10 mouse cellular contexts compared by ENCODE assay signal in genomic region chr10:54059092-54059496, GRCm38 (mm10). TPM values are rescaled to one million over a fixed set of nuclear protein-coding genes. Genes with fewer than 3 reads are reported as not detected.
DNase-seq lines count a peak whose midpoint lies in the region; ATAC-seq and TF ChIP-seq lines count a peak whose summit lies in the region.
"Had no signal": no experiment of that assay in that cellular context is flagged by ENCODE, and none has a peak within 500 bp of the region (broad histone marks: within the 10 kb centered on the region; RNA-seq: fewer than 3 reads in every experiment).

No protein-coding gene starts in this region.

- 13% methylated on average over 3 of the region's 3 CpGs for WGBS in kidney, embryonic 15.5 days
- 9% methylated on average over 3 of the region's 3 CpGs for WGBS in embryonic facial prominence, embryonic 10.5 days
- 55% methylated on average over 3 of the region's 3 CpGs for WGBS in liver, embryonic 13.5 days (ENCODE audit: insufficient replicate concordance)

- no peaks in the 10 kb centered on the region for H3K9me3 ChIP-seq in kidney, embryonic 15.5 days (replicated peaks)
- no peaks in the 10 kb centered on the region for H3K9me3 ChIP-seq in embryonic facial prominence, embryonic 10.5 days
- H3K9me3 ChIP-seq in liver, embryonic 13.5 days (replicated peaks): no peaks in the 10 kb centered on the region
- H3K9me3 ChIP-seq: limb, embryonic 15.5 days had no signal

- H3K4me3 ChIP-seq in kidney, embryonic 15.5 days (replicated peaks): no peak overlapping the region
- H3K4me3 ChIP-seq in embryonic facial prominence, embryonic 10.5 days: no peak overlapping the region
- no peak overlapping the region for H3K4me3 ChIP-seq in liver, embryonic 13.5 days (replicated peaks)
- no peak overlapping the region for H3K4me3 ChIP-seq in layer of hippocampus, adult 2 months
- H3K4me3 ChIP-seq: limb, embryonic 15.5 days had no signal

- no peaks in the 10 kb centered on the region for H3K4me1 ChIP-seq in kidney, embryonic 15.5 days
- H3K4me1 ChIP-seq in embryonic facial prominence, embryonic 10.5 days: peaks cover 14% of the 10 kb centered on the region
- peaks cover 23% of the 10 kb centered on the region for H3K4me1 ChIP-seq in liver, embryonic 13.5 days (replicated peaks)

- DNase-seq in kidney, adult 11 months: peak; percentile 11
- peak; percentile 32 for DNase-seq in R1 (ENCODE audit: low read depth, low spot score)
- DNase-seq in embryonic facial prominence, embryonic 10.5 days (ENCODE audit: low spot score): peak; percentile 29
- DNase-seq in liver, embryonic 13.5 days: no peak
- DNase-seq in lung, postnatal 14 days: no peak
- no peak for DNase-seq in layer of hippocampus, adult 2 months (ENCODE audit: low spot score in 2 of 2)
- no peak for DNase-seq in spleen, postnatal 10 days (ENCODE audit: low spot score in 2 of 2)
- DNase-seq: thymus, postnatal 4 days had no signal

- H3K36me3 ChIP-seq in kidney, embryonic 15.5 days: peaks cover 5% of the 10 kb centered on the region; the same call in 1 of the 2 replicates
- no peaks in the 10 kb centered on the region for H3K36me3 ChIP-seq in embryonic facial prominence, embryonic 10.5 days (replicated peaks)
- H3K36me3 ChIP-seq in liver, embryonic 13.5 days: peaks cover 39% of the 10 kb centered on the region
- H3K36me3 ChIP-seq: limb, embryonic 15.5 days had no signal

- TF ChIP-seq CTCF in layer of hippocampus, adult 2 months (conservative IDR thresholded peaks at IDR 0.05): no peak

- H3K27ac ChIP-seq in kidney, embryonic 15.5 days: no peak overlapping the region
- H3K27ac ChIP-seq in embryonic facial prominence, embryonic 10.5 days (replicated peaks): no peak overlapping the region
- H3K27ac ChIP-seq in liver, embryonic 13.5 days: peak overlapping the region; percentile 22; the same call in 1 of the 2 replicates
- H3K27ac ChIP-seq in layer of hippocampus, adult 2 months: no peak overlapping the region
- H3K27ac ChIP-seq: limb, embryonic 15.5 days had no signal

- no peaks in the 10 kb centered on the region for H3K27me3 ChIP-seq in kidney, embryonic 15.5 days
- H3K27me3 ChIP-seq in embryonic facial prominence, embryonic 10.5 days (replicated peaks; ENCODE audit: low read depth, poor library complexity, severe bottlenecking): no peaks in the 10 kb centered on the region
- no peaks in the 10 kb centered on the region for H3K27me3 ChIP-seq in liver, embryonic 13.5 days
- H3K27me3 ChIP-seq: limb, embryonic 15.5 days had no signal

- no peak overlapping the region for H3K9ac ChIP-seq in kidney, embryonic 15.5 days
- H3K9ac ChIP-seq in liver, embryonic 13.5 days: no peak overlapping the region
- H3K9ac ChIP-seq: limb, embryonic 15.5 days had no signal

- ATAC-seq in kidney, embryonic 15.5 days (replicated peaks; ENCODE audit: low FRiP score): no peak
- peak; percentile 53 for ATAC-seq in liver, embryonic 13.5 days (ENCODE audit: low read depth)

- H3K4me2 ChIP-seq in kidney, embryonic 15.5 days: no peak overlapping the region
- H3K4me2 ChIP-seq in liver, embryonic 13.5 days: no peak overlapping the region
- H3K4me2 ChIP-seq: limb, embryonic 15.5 days had no signal

RNA-seq across cellular contexts. Expression of gene Man1a, which starts 17.3 kb away (rescaled TPM):
- 8.4 and 8.5 TPM in 2 replicates for polyA plus RNA-seq in kidney, embryonic 15.5 days (2015; fragmentation: Nextera tagmentation; extraction: Ambion mirVana)
- polyA plus RNA-seq in embryonic facial prominence, embryonic 10.5 days (2016; fragmentation: Nextera tagmentation; extraction: Ambion mirVana): 1.7 and 1.9 TPM in 2 replicates
- 8.2 and 11.2 TPM in 2 replicates for polyA plus RNA-seq in liver, embryonic 13.5 days (2015; fragmentation: Nextera tagmentation; extraction: Ambion mirVana)
- total RNA-seq in layer of hippocampus, adult 2 months (2021): 10 to 100 TPM; 65.0 to 65.7 TPM

Comparison
In these comparisons a context has a peak if more than half of its experiments do, and no peak if none do; other contexts are left out.
1. DNase-seq: peak in kidney, adult 11 months (single experiment), R1 (single experiment) and embryonic facial prominence, embryonic 10.5 days (single experiment); none in liver, embryonic 13.5 days (single experiment), lung, postnatal 14 days (single experiment), layer of hippocampus, adult 2 months (0 of 2) and spleen, postnatal 10 days (0 of 2).